Mouse (Mus musculus): ENCODE measurements around the gene Cxcr5. TPM values are rescaled to one million over a fixed set of nuclear protein-coding genes. Genes with fewer than 3 reads are reported as not detected.

Gene Cxcr5
- total RNA-seq, 2 experiments from 2014 or later, result not detected

- no peak for DNase-seq (ENCODE audit: low spot score)
Measured at GRCm38 (mm10) chr9:44495810-44496344, 65.8 kb downstream of the Cxcr5 start.

GRCm38 (mm10) chr9:44494863-44495809, 66.5 kb downstream of the Cxcr5 start:
- DNase-seq (ENCODE audit: low spot score), result no peak

GRCm38 (mm10) chr9:44494261-44494862, 67.3 kb downstream of the Cxcr5 start:
- no peak for DNase-seq (ENCODE audit: low spot score)

- DNase-seq (ENCODE audit: low spot score), result peak; percentile 80
Measured at GRCm38 (mm10) chr9:44492631-44493461, 68.8 kb downstream of the Cxcr5 start.

GRCm38 (mm10) chr9:44491351-44491750, 70.3 kb downstream of the Cxcr5 start:
- DNase-seq (ENCODE audit: low spot score), result no peak

GRCm38 (mm10) chr9:44490086-44490967, 71.3 kb downstream of the Cxcr5 start:
- no peak for DNase-seq (ENCODE audit: low spot score)

- DNase-seq (ENCODE audit: low spot score), result no peak
Measured at GRCm38 (mm10) chr9:44489651-44490085, 72.0 kb downstream of the Cxcr5 start.

- peak; percentile 81 for DNase-seq (ENCODE audit: low spot score)
Measured at GRCm38 (mm10) chr9:44488855-44489381, 72.8 kb downstream of the Cxcr5 start.

- DNase-seq (ENCODE audit: low spot score), result peak; percentile 35
Measured at GRCm38 (mm10) chr9:44488416-44488815, 73.3 kb downstream of the Cxcr5 start.

- DNase-seq (ENCODE audit: low spot score), result peak; percentile 93
Measured at GRCm38 (mm10) chr9:44487441-44487840, 74.2 kb downstream of the Cxcr5 start.

- peak; percentile 58 for DNase-seq (ENCODE audit: low spot score)
Measured at GRCm38 (mm10) chr9:44486741-44487421, 74.8 kb downstream of the Cxcr5 start.

GRCm38 (mm10) chr9:44486335-44486734, 75.3 kb downstream of the Cxcr5 start:
- DNase-seq (ENCODE audit: low spot score), result no peak

GRCm38 (mm10) chr9:44485516-44486161, 76.0 kb downstream of the Cxcr5 start:
- peak; percentile 22 for DNase-seq (ENCODE audit: low spot score)

GRCm38 (mm10) chr9:44485105-44485515, 76.6 kb downstream of the Cxcr5 start:
- peak; percentile 1 for DNase-seq (ENCODE audit: low spot score)

- peak; percentile 9 for DNase-seq (ENCODE audit: low spot score)
Measured at GRCm38 (mm10) chr9:44484311-44485104, 77.2 kb downstream of the Cxcr5 start.

- DNase-seq (ENCODE audit: low spot score), result peak; percentile 75
Measured at GRCm38 (mm10) chr9:44483510-44484044, 78.1 kb downstream of the Cxcr5 start.

- DNase-seq (ENCODE audit: low spot score), result peak; percentile 29
Measured at GRCm38 (mm10) chr9:44483041-44483509, 78.6 kb downstream of the Cxcr5 start.

- DNase-seq (ENCODE audit: low spot score), result peak; percentile 95
Measured at GRCm38 (mm10) chr9:44482552-44482951, 79.1 kb downstream of the Cxcr5 start, which contains the start of gene Bcl9l. TSS of gene Bcl9l (plus strand) at chr9:44482825.

Data from gastrocnemius, adult 18-20 months (tissue).